Mouse (Mus musculus) natural killer cell, adult 2 months (primary cell): ENCODE results near the gene Apopt1.

Experiments
- DNase-seq, 2 experiments: peaks; one replicate each; pipeline ENCODE4 v3.0.0; 2022; ENCODE audit warnings: low spot score in 2 of 2

The Apopt1 gene

GRCm38 (mm10) chr12:111713004-111713651, at the start of gene Apopt1, which contains the start of gene Bag5:
Apopt1 (plus strand) TSS chr12:111713261.
Bag5 (minus strand) TSS chr12:111713257.
- DNase-seq = peak; percentile 73 to 87

- no peak for DNase-seq
Observed at GRCm38 (mm10) chr12:111664144-111664634, 48.9 kb upstream of the Apopt1 start.

GRCm38 (mm10) chr12:111665041-111665880, 47.8 kb upstream of the Apopt1 start:
- DNase-seq = no peak

GRCm38 (mm10) chr12:111666380-111666779, 46.7 kb upstream of the Apopt1 start:
- DNase-seq = no peak

- no peak for DNase-seq
Observed at GRCm38 (mm10) chr12:111667421-111667820, 45.6 kb upstream of the Apopt1 start.

- peak; percentile 84 to 90 for DNase-seq
Observed at GRCm38 (mm10) chr12:111668457-111668912, 44.6 kb upstream of the Apopt1 start.

GRCm38 (mm10) chr12:111669000-111669788, 43.9 kb upstream of the Apopt1 start:
- DNase-seq = no peak

- no peak for DNase-seq
Observed at GRCm38 (mm10) chr12:111669961-111670360, 43.1 kb upstream of the Apopt1 start.

GRCm38 (mm10) chr12:111670371-111670971, 42.6 kb upstream of the Apopt1 start:
- DNase-seq = peak; percentile 28 to 36

GRCm38 (mm10) chr12:111670976-111671375, 42.1 kb upstream of the Apopt1 start:
- DNase-seq = no peak

- peak; percentile 36 to 43 for DNase-seq
Observed at GRCm38 (mm10) chr12:111671431-111671902, 41.6 kb upstream of the Apopt1 start.

GRCm38 (mm10) chr12:111672176-111672575, 40.9 kb upstream of the Apopt1 start, which contains the start of gene Ckb:
Ckb (minus strand) TSS chr12:111672338.
- DNase-seq = no peak

GRCm38 (mm10) chr12:111672581-111672980, 40.5 kb upstream of the Apopt1 start:
- DNase-seq = no peak

GRCm38 (mm10) chr12:111674850-111675486, 38.1 kb upstream of the Apopt1 start:
- DNase-seq = no peak

GRCm38 (mm10) chr12:111675797-111676580, 37.1 kb upstream of the Apopt1 start:
- DNase-seq = no peak

GRCm38 (mm10) chr12:111677421-111677820, 35.6 kb upstream of the Apopt1 start:
- DNase-seq = no peak

- DNase-seq = peak; percentile 79 to 85
Observed at GRCm38 (mm10) chr12:111677882-111678669, 35.0 kb upstream of the Apopt1 start, which contains the start of gene Trmt61a. Trmt61a (plus strand) TSS chr12:111678105.

- DNase-seq = no peak
Observed at GRCm38 (mm10) chr12:111678670-111678933, 34.5 kb upstream of the Apopt1 start.

GRCm38 (mm10) chr12:111678997-111679396, 34.1 kb upstream of the Apopt1 start:
- no peak for DNase-seq
